Mouse (Mus musculus) myocyte (in vitro differentiated cells): ENCODE results near the gene Zbtb21. TPM values are rescaled to one million over a fixed set of nuclear protein-coding genes. Genes with fewer than 3 reads are reported as not detected.
"Not testable (repeated sequence)": the region's sequence is repeated elsewhere in the genome, so short reads cannot be mapped to it uniquely, and the experiment has no call there.

Experiments
- H3K27me3 ChIP-seq: one replicate; pipeline ENCODE4 v1.6.1; 2011; ENCODE audit not compliant: control insufficient read depth, insufficient read depth, insufficient read length
- H3K36me3 ChIP-seq: one replicate; pipeline ENCODE4 v1.6.1; 2011; ENCODE audit not compliant: control insufficient read depth, insufficient read depth
- H3K4me2 ChIP-seq: one replicate; pipeline ENCODE4 v1.6.1; 2011; ENCODE audit warnings: low read depth, control low read depth
- H3K4me3 ChIP-seq: one replicate; pipeline ENCODE4 v1.5.1; 2011; ENCODE audit warnings: mild to moderate bottlenecking, control low read depth, moderate library complexity
- H3K79me2 ChIP-seq: one replicate; pipeline ENCODE4 v1.6.1; 2011; ENCODE audit not compliant: control insufficient read depth, insufficient read depth
- H3ac ChIP-seq: one replicate; pipeline ENCODE4 v1.6.1; 2011; ENCODE audit not compliant: control insufficient read depth, insufficient read length
- CEBPB ChIP-seq: IDR thresholded peaks from 2 replicates; pipeline ENCODE4 v1.6.1; 2011; ENCODE audit warnings: mild to moderate bottlenecking, moderate library complexity; ENCODE audit not compliant: poor library complexity, insufficient read depth, severe bottlenecking
- E2F4 ChIP-seq: IDR thresholded peaks from one replicate; pipeline ENCODE4 v1.6.1; 2011; ENCODE audit warnings: mild to moderate bottlenecking, control low read depth, moderate library complexity; ENCODE audit not compliant: insufficient read depth
- MAX ChIP-seq: IDR thresholded peaks from one replicate; pipeline ENCODE4 v1.6.1; 2011; ENCODE audit warnings: low read depth, mild to moderate bottlenecking, control low read depth
- MYOD1 ChIP-seq, 3 experiments: IDR thresholded peaks; one replicate each; pipeline ENCODE4 v1.6.1; 2011; ENCODE audit warnings: control low read depth in 2 of 3, low read depth in 2 of 3, mild to moderate bottlenecking in 2 of 3, moderate library complexity in 1 of 3; ENCODE audit not compliant: insufficient read length in 2 of 3, control insufficient read depth in 1 of 3
- MYOG ChIP-seq, 3 experiments: IDR thresholded peaks; one replicate each; pipeline ENCODE4 v1.6.1; 2011; ENCODE audit warnings: control low read depth in 2 of 3, low read depth in 2 of 3, mild to moderate bottlenecking in 2 of 3; ENCODE audit not compliant: insufficient read length in 2 of 3, control insufficient read depth in 1 of 3, insufficient read depth in 1 of 3
- POLR2A ChIP-seq: IDR thresholded peaks from one replicate; pipeline ENCODE4 v1.6.1; 2011; ENCODE audit warnings: low read depth, mild to moderate bottlenecking, control low read depth, moderate library complexity; ENCODE audit not compliant: insufficient read length
- POLR2AphosphoS2 ChIP-seq: IDR thresholded peaks from one replicate; pipeline ENCODE4 v1.6.1; 2011; ENCODE audit warnings: low read depth, control low read depth; ENCODE audit not compliant: insufficient read length
- REST ChIP-seq: IDR thresholded peaks from one replicate; pipeline ENCODE4 v1.6.1; 2011; ENCODE audit warnings: mild to moderate bottlenecking, control low read depth, moderate library complexity; ENCODE audit not compliant: insufficient read depth, insufficient read length
- SRF ChIP-seq: IDR thresholded peaks from one replicate; pipeline ENCODE4 v1.6.1; 2011; ENCODE audit warnings: low read depth; ENCODE audit not compliant: control insufficient read depth, insufficient read length
- TCF12 ChIP-seq: IDR thresholded peaks from one replicate; pipeline ENCODE4 v1.6.1; 2011; ENCODE audit warnings: mild to moderate bottlenecking, control low read depth; ENCODE audit not compliant: poor library complexity, insufficient read depth, severe bottlenecking
- TCF3 ChIP-seq: IDR thresholded peaks from one replicate; pipeline ENCODE4 v1.6.1; 2011; ENCODE audit warnings: low read depth, control low read depth; ENCODE audit not compliant: insufficient read length
- USF1 ChIP-seq: IDR thresholded peaks from one replicate; pipeline ENCODE4 v1.6.1; 2011; ENCODE audit warnings: low read depth, mild to moderate bottlenecking, control low read depth, moderate library complexity
- polyA plus RNA-seq: library from polyadenylated mRNA; unstranded; fragments of >200 nt; fragmentation: generic; extraction: Trizol; gene quantifications from one replicate; pipeline ENCODE4 v1.2.1, GENCODE M21; 2012; ENCODE audit warnings: missing spikeins

The Zbtb21 gene
- polyA plus RNA-seq = 13.9 TPM

GRCm38 (mm10) chr16:97962151-97962948 is at the start of gene Zbtb21, which contains the start of gene C2cd2:
Gene Zbtb21 (minus strand): TSS chr16:97962622.
Gene C2cd2 (minus strand): TSS chr16:97962598.
- Histone ChIP-seq H3K79me2 (peaks cover 43% of the 10 kb centered on the region), H3K27me3 (no peaks in the 10 kb centered on the region), H3K4me3 (peak within 1 kb of the TSS; percentile 60), H3K4me2 (peak within 1 kb of the TSS; percentile 92), H3ac (peak within 1 kb of the TSS; percentile 88), H3K36me3 (no peaks in the 10 kb centered on the region)
- peak; percentile 94 for TF ChIP-seq POLR2AphosphoS2
- TF ChIP-seq TCF12 = no peak
- no peak for TF ChIP-seq E2F4
- TF ChIP-seq USF1 = peak; percentile 74
- peak; percentile 88 for TF ChIP-seq POLR2A
- no peak for TF ChIP-seq MAX
- no peak for TF ChIP-seq CEBPB
- peak; percentile 7 for TF ChIP-seq REST
- peak in 1 of 3 experiments; percentile 10 for TF ChIP-seq MYOD1 (IDR thresholded peaks at IDR 0.05; ENCODE audit: control insufficient read depth in 1 of 3, insufficient read length in 2 of 3, low read depth in 2 of 3)
- TF ChIP-seq MYOG (IDR thresholded peaks at IDR 0.05; ENCODE audit: control insufficient read depth in 1 of 3, insufficient read depth in 1 of 3, insufficient read length in 2 of 3, low read depth in 2 of 3) = peak in 1 of 3 experiments; percentile 25

- Histone ChIP-seq H3ac (peak overlapping the region; percentile 38), H3K79me2 (peaks cover 12% of the 10 kb centered on the region), H3K4me3 (peak overlapping the region; percentile 41), H3K4me2 (peak overlapping the region; percentile 94)
- not testable (repeated sequence) for H3K27me3 ChIP-seq, H3K36me3 ChIP-seq
Observed at GRCm38 (mm10) chr16:97997383-97997731, 34.9 kb upstream of the Zbtb21 start.

GRCm38 (mm10) chr16:97996616-97997382 is 34.4 kb upstream of the Zbtb21 start, which contains the start of gene B230307C23Rik:
Gene B230307C23Rik (plus strand): TSS chr16:97997315.
- TF ChIP-seq MAX (no peak), MYOG (IDR thresholded peaks at IDR 0.05; ENCODE audit: control insufficient read depth in 1 of 3, insufficient read depth in 1 of 3, insufficient read length in 2 of 3, low read depth in 2 of 3) (no peak), E2F4 (no peak), REST (no peak), CEBPB (no peak), SRF (no peak), POLR2AphosphoS2 (peak; percentile 32), USF1 (no peak), POLR2A (peak; percentile 41), MYOD1 (IDR thresholded peaks at IDR 0.05; ENCODE audit: control insufficient read depth in 1 of 3, insufficient read length in 2 of 3, low read depth in 2 of 3) (no peak), TCF3 (no peak), TCF12 (no peak)
- Histone ChIP-seq H3ac (peak within 1 kb of the TSS; percentile 38), H3K79me2 (peaks cover 12% of the 10 kb centered on the region), H3K4me2 (peak within 1 kb of the TSS; percentile 94), H3K36me3 (no peaks in the 10 kb centered on the region), H3K27me3 (no peaks in the 10 kb centered on the region), H3K4me3 (peak within 1 kb of the TSS; percentile 41)

GRCm38 (mm10) chr16:97995849-97996615 is 33.6 kb upstream of the Zbtb21 start:
- H3K4me3 ChIP-seq = peak overlapping the region; percentile 41

GRCm38 (mm10) chr16:97992477-97992876 is 30.1 kb upstream of the Zbtb21 start:
- not testable (repeated sequence) for H3ac ChIP-seq, H3K27me3 ChIP-seq, H3K79me2 ChIP-seq, H3K36me3 ChIP-seq, H3K4me3 ChIP-seq, H3K4me2 ChIP-seq

More at GRCm38 (mm10) chr16:97995849-97996615, 33.6 kb upstream of the Zbtb21 start:
- Histone ChIP-seq H3K79me2 (peaks cover 12% of the 10 kb centered on the region), H3K4me2 (peak overlapping the region; percentile 94), H3ac (no peak overlapping the region), H3K27me3 (no peaks in the 10 kb centered on the region), H3K36me3 (no peaks in the 10 kb centered on the region)
- TF ChIP-seq MAX (no peak), E2F4 (no peak), MYOG (IDR thresholded peaks at IDR 0.05; ENCODE audit: control insufficient read depth in 1 of 3, insufficient read depth in 1 of 3, insufficient read length in 2 of 3, low read depth in 2 of 3) (no peak), TCF3 (no peak), CEBPB (no peak), TCF12 (no peak), POLR2AphosphoS2 (no peak), POLR2A (no peak), MYOD1 (IDR thresholded peaks at IDR 0.05; ENCODE audit: control insufficient read depth in 1 of 3, insufficient read length in 2 of 3, low read depth in 2 of 3) (no peak), USF1 (no peak), SRF (no peak), REST (no peak)
